Mouse (Mus musculus) kidney, postnatal 0 days (tissue): ENCODE measurements around the gene Arhgap10. TPM values are rescaled to one million over a fixed set of nuclear protein-coding genes. Genes with fewer than 3 reads are reported as not detected.

Experiments used
- ATAC-seq: fragments of 200-750 bp; cut with Nextera tagmentation; replicated peaks from 2 replicates; pipeline ENCODE4 v1.8.0; 2017; ENCODE audit warnings: low read depth, moderate number of reproducible peaks, moderate TSS enrichment, moderate library complexity; ENCODE audit not compliant: low FRiP score
- DNase-seq: peaks from one replicate; pipeline ENCODE4 v3.0.0-alpha.2; 2016; ENCODE audit warnings: low spot score
- H3K27ac ChIP-seq: fragments of 300-500 bp; sonication (generic); 2 replicates; pipeline ENCODE4 v1.5.1; 2014; ENCODE audit warnings: mild to moderate bottlenecking
- H3K27me3 ChIP-seq: fragments of 300-500 bp; sonication (generic); 2 replicates; pipeline ENCODE4 v1.6.1; 2014; ENCODE audit warnings: low read length, mixed read lengths; ENCODE audit not compliant: insufficient read depth
- H3K36me3 ChIP-seq: fragments of 300-500 bp; sonication (generic); 2 replicates; pipeline ENCODE4 v1.6.1; 2014; ENCODE audit warnings: low read length, mixed read lengths; ENCODE audit not compliant: insufficient read depth
- H3K4me1 ChIP-seq: fragments of 300-500 bp; sonication (generic); replicated peaks from 2 replicates; pipeline ENCODE4 v1.6.1; 2014; ENCODE audit warnings: antibody characterized with exemption, low read length, mixed read lengths; ENCODE audit not compliant: insufficient read depth
- H3K4me2 ChIP-seq: fragments of 300-500 bp; sonication (generic); 2 replicates; pipeline ENCODE4 v1.6.1; 2014; ENCODE audit warnings: mild to moderate bottlenecking, low read length, moderate library complexity, mixed read lengths
- H3K4me3 ChIP-seq: fragments of 300-500 bp; sonication (generic); replicated peaks from 2 replicates; pipeline ENCODE4 v1.5.1; 2014; ENCODE audit warnings: low read depth, low read length
- H3K9ac ChIP-seq: fragments of 300-500 bp; sonication (generic); 2 replicates; pipeline ENCODE4 v1.6.1; 2014; ENCODE audit warnings: low read depth, low read length
- H3K9me3 ChIP-seq: fragments of 300-500 bp; sonication (generic); replicated peaks from 2 replicates; pipeline ENCODE4 v1.6.1; 2016; ENCODE audit warnings: low read length, inconsistent platforms, mixed read lengths
- CTCF ChIP-seq: IDR thresholded peaks from 2 replicates; pipeline ENCODE4 v1.5.1; 2016; ENCODE audit warnings: antibody characterized with exemption, low read depth, mild to moderate bottlenecking, moderate library complexity
- WGBS: fragments of 180-500 bp; shearing (Covaris S2); extraction: QIAGEN DNeasy Blood & Tissue Kit; methylation state at CpG from one replicate; pipeline ENCODE4 v1.1.7; 2014; 5-methylcytosine and 5-hydroxymethylcytosine counted together
- polyA plus RNA-seq: library from polyadenylated mRNA; unstranded; fragments of >200 nt; fragmentation: Nextera tagmentation; extraction: Ambion mirVana; gene quantifications from 2 replicates; pipeline ENCODE4 v1.2.1, GENCODE M21; 2015

The Arhgap10 gene
- polyA plus RNA-seq, 1 experiment from 2014 or later = 26.6 TPM

GRCm38 (mm10) chr8:77442452-77442851, 75.3 kb downstream of the Arhgap10 start:
- Histone ChIP-seq H3K4me2 (no peak overlapping the region), H3K9me3 (no peaks in the 10 kb centered on the region), H3K9ac (no peak overlapping the region), H3K27me3 (no peaks in the 10 kb centered on the region), H3K27ac (no peak overlapping the region; the same call in 1 of the 2 replicates), H3K4me1 (peaks cover 12% of the 10 kb centered on the region), H3K36me3 (peaks cover 2% of the 10 kb centered on the region; the same call in 1 of the 2 replicates), H3K4me3 (no peak overlapping the region)
- ATAC-seq = no peak
- DNase-seq = no peak
- TF ChIP-seq CTCF = no peak
- 73% methylated on average over 7 of the region's 7 CpGs for WGBS

- no peak for ATAC-seq
- no peak overlapping the region for H3K4me3 ChIP-seq
- H3K9ac ChIP-seq = no peak overlapping the region
- H3K27ac ChIP-seq = no peak overlapping the region
- no peak for TF ChIP-seq CTCF
- 57% methylated on average over 9 of the region's 9 CpGs for WGBS
- H3K36me3 ChIP-seq = no peaks in the 10 kb centered on the region
- no peak overlapping the region for H3K4me2 ChIP-seq
- peaks cover 17% of the 10 kb centered on the region for H3K4me1 ChIP-seq
- no peaks in the 10 kb centered on the region for H3K27me3 ChIP-seq
- no peak for DNase-seq
- no peaks in the 10 kb centered on the region for H3K9me3 ChIP-seq
Measured at GRCm38 (mm10) chr8:77440913-77441312, 76.8 kb downstream of the Arhgap10 start.

- ATAC-seq = no peak
- no peak overlapping the region for H3K9ac ChIP-seq
- H3K4me1 ChIP-seq = peaks cover 20% of the 10 kb centered on the region
- no peak overlapping the region for H3K27ac ChIP-seq
- H3K9me3 ChIP-seq = no peaks in the 10 kb centered on the region
- H3K4me3 ChIP-seq = no peak overlapping the region
- no peaks in the 10 kb centered on the region for H3K36me3 ChIP-seq
- no peak overlapping the region for H3K4me2 ChIP-seq
- peak; percentile 53; the same call in 1 of the 2 replicates for TF ChIP-seq CTCF
- DNase-seq = no peak
- WGBS = 82% methylated on average over 6 of the region's 6 CpGs
- H3K27me3 ChIP-seq = no peaks in the 10 kb centered on the region
Measured at GRCm38 (mm10) chr8:77440324-77440880, 77.4 kb downstream of the Arhgap10 start.

GRCm38 (mm10) chr8:77439670-77440069, 78.1 kb downstream of the Arhgap10 start:
- WGBS = 93% methylated on average over 2 of the region's 2 CpGs
- Histone ChIP-seq H3K9me3 (no peaks in the 10 kb centered on the region), H3K9ac (no peak overlapping the region), H3K27me3 (no peaks in the 10 kb centered on the region), H3K36me3 (no peaks in the 10 kb centered on the region), H3K4me3 (no peak overlapping the region), H3K4me1 (peaks cover 23% of the 10 kb centered on the region), H3K27ac (no peak overlapping the region), H3K4me2 (no peak overlapping the region)
- ATAC-seq = no peak
- TF ChIP-seq CTCF = no peak
- no peak for DNase-seq

GRCm38 (mm10) chr8:77437807-77438493, 79.8 kb downstream of the Arhgap10 start:
- 23% methylated on average over 9 of the region's 9 CpGs for WGBS
- peak; percentile 45; the same call in 1 of the 2 replicates for ATAC-seq
- peak overlapping the region; percentile 52 for H3K27ac ChIP-seq

GRCm38 (mm10) chr8:77436013-77436990, 81.5 kb downstream of the Arhgap10 start:
- no peaks in the 10 kb centered on the region for H3K36me3 ChIP-seq
- 0 out of 2 replicates have a peak, but pooled peaks have one; percentile 29 for ATAC-seq
- H3K4me3 ChIP-seq = no peak overlapping the region
- H3K4me2 ChIP-seq = no peak overlapping the region
- no peak for TF ChIP-seq CTCF
- peak; percentile 88 for DNase-seq
- H3K9me3 ChIP-seq = no peaks in the 10 kb centered on the region
- H3K4me1 ChIP-seq = peaks cover 27% of the 10 kb centered on the region
- H3K9ac ChIP-seq = no peak overlapping the region
- 33% methylated on average over 15 of the region's 15 CpGs for WGBS
- peak overlapping the region; percentile 27; the same call in 1 of the 2 replicates for H3K27ac ChIP-seq
- no peaks in the 10 kb centered on the region for H3K27me3 ChIP-seq

More at GRCm38 (mm10) chr8:77437807-77438493, 79.8 kb downstream of the Arhgap10 start:
- H3K9ac ChIP-seq = no peak overlapping the region
- peaks cover 24% of the 10 kb centered on the region for H3K4me1 ChIP-seq
- no peaks in the 10 kb centered on the region for H3K27me3 ChIP-seq
- no peak overlapping the region for H3K4me3 ChIP-seq
- H3K4me2 ChIP-seq = no peak overlapping the region
- DNase-seq = peak; percentile 53
- H3K9me3 ChIP-seq = no peaks in the 10 kb centered on the region
- TF ChIP-seq CTCF = no peak
- no peaks in the 10 kb centered on the region for H3K36me3 ChIP-seq
